Mouse (Mus musculus) forebrain, embryonic 12.5 days (tissue): ENCODE data around the gene Pheta2. TPM values are rescaled to one million over a fixed set of nuclear protein-coding genes. Genes with fewer than 3 reads are reported as not detected.

Source experiments
- ATAC-seq: fragments of 200-750 bp; cut with Nextera tagmentation; 2 replicates; pipeline ENCODE4 v1.8.0; 2017; ENCODE audit warnings: moderate TSS enrichment; ENCODE audit not compliant: low FRiP score
- H3K27ac ChIP-seq: fragments of 300-500 bp; sonication (generic); 2 replicates; pipeline ENCODE4 v1.5.1; 2016; ENCODE audit warnings: mild to moderate bottlenecking
- H3K27me3 ChIP-seq: fragments of 300-500 bp; sonication (generic); 2 replicates; pipeline ENCODE4 v1.6.1; 2016; ENCODE audit warnings: mild to moderate bottlenecking
- H3K36me3 ChIP-seq: fragments of 300-500 bp; sonication (generic); replicated peaks from 2 replicates; pipeline ENCODE4 v1.6.1; 2016; ENCODE audit warnings: mild to moderate bottlenecking
- H3K4me1 ChIP-seq: fragments of 300-500 bp; sonication (generic); 2 replicates; pipeline ENCODE4 v1.6.1; 2016
- H3K4me2 ChIP-seq: fragments of 300-500 bp; sonication (generic); 2 replicates; pipeline ENCODE4 v1.6.1; 2016; ENCODE audit warnings: mild to moderate bottlenecking, moderate library complexity
- H3K4me3 ChIP-seq: fragments of 300-500 bp; sonication (generic); replicated peaks from 2 replicates; pipeline ENCODE4 v1.5.1; 2016; ENCODE audit warnings: mild to moderate bottlenecking
- H3K9ac ChIP-seq: fragments of 300-500 bp; sonication (generic); 2 replicates; pipeline ENCODE4 v1.6.1; 2016; ENCODE audit warnings: mild to moderate bottlenecking
- H3K9me3 ChIP-seq: fragments of 300-500 bp; sonication (generic); 2 replicates; pipeline ENCODE4 v1.6.1; 2016
- WGBS: fragments of 180-500 bp; shearing (Covaris S2); methylation state at CpG from one replicate; pipeline ENCODE4 v1.1.7; 2016; 5-methylcytosine and 5-hydroxymethylcytosine counted together
- polyA plus RNA-seq: library from polyadenylated mRNA; unstranded; fragments of >200 nt; fragmentation: Nextera tagmentation; extraction: Ambion mirVana; gene quantifications from 2 replicates; pipeline ENCODE4 v1.2.1, GENCODE M21; 2016

Gene Pheta2
- 3.0 and 3.6 TPM in 2 replicates for polyA plus RNA-seq

DNA sequence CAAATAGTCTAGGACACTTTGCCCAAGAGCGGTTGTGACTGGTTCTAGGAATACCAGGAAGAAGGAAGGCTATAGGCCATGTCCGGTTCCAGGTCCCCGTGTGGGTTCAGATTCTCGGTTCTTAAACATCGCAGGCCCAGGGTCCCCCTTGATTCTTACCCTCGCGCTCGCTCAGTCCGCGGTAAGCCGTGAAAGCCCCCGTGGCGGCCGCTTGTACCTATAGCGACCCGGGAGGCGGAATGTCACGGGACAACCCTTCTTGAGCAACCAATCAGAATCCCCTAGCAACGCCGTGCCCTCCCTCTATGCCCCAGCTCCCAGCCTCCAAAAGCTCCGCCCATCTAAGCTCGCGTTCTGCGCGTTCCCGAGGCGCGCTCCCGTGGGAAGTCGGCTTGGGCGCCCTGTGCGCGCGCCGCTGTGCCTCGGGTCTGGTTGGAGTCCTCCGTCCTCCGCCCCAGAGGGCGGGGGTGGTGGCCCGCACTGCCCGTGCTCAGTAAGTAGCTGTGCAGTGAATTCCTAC, at the start of gene Pheta2, which contains the start of the genes Naga and Smdt1:
Gene Pheta2, plus strand, starts transcription at position 350 of the 520 bp plus-strand sequence.
Gene Naga, minus strand, starts transcription at position 333 of the 520 bp plus-strand sequence.
Gene Smdt1, plus strand, starts transcription at position 367 of the 520 bp plus-strand sequence.
- peak; percentile 93 for ATAC-seq
- Histone ChIP-seq H3K4me3 (peak within 1 kb of the TSS; percentile 50), H3K9ac (peak within 1 kb of the TSS; percentile 72), H3K27me3 (peaks cover 26% of the 10 kb centered on the region), H3K4me1 (peaks cover 32% of the 10 kb centered on the region), H3K4me2 (peak within 1 kb of the TSS; percentile 60), H3K9me3 (no peaks in the 10 kb centered on the region), H3K27ac (no peak within 1 kb of the TSS), H3K36me3 (peaks cover 21% of the 10 kb centered on the region; the same call in 1 of the 2 replicates)
- under 1% methylated on average over 41 of the region's 41 CpGs for WGBS

DNA sequence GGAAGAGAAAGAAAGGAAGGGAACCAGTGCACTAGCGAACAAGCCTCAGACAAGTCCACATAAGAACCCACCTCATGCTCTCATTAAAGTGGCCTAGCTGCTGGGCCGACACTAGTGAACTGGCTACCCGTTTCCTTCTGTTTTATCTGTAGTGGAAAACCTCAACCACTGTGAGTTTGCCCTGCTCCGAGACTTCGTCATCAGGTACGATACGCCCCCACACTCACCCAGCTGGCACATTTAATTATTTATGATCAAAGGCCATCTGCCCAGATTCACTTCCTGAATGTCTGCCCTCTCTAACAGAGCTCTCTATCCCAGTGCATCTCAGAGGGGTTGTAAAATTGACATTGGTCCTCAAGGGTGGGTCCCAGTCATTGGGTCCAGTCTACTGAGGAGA, 48.5 kb upstream of the Pheta2 start:
- H3K27ac ChIP-seq: no peak overlapping the region
- H3K4me3 ChIP-seq: no peak overlapping the region
- H3K4me1 ChIP-seq: peaks cover 19% of the 10 kb centered on the region
- no peak overlapping the region for H3K4me2 ChIP-seq
- no peak overlapping the region for H3K9ac ChIP-seq
- no peak for ATAC-seq
- 95% methylated on average over 7 of the region's 7 CpGs for WGBS
- H3K27me3 ChIP-seq: no peaks in the 10 kb centered on the region
- no peaks in the 10 kb centered on the region for H3K9me3 ChIP-seq
- H3K36me3 ChIP-seq: peaks cover 70% of the 10 kb centered on the region

DNA sequence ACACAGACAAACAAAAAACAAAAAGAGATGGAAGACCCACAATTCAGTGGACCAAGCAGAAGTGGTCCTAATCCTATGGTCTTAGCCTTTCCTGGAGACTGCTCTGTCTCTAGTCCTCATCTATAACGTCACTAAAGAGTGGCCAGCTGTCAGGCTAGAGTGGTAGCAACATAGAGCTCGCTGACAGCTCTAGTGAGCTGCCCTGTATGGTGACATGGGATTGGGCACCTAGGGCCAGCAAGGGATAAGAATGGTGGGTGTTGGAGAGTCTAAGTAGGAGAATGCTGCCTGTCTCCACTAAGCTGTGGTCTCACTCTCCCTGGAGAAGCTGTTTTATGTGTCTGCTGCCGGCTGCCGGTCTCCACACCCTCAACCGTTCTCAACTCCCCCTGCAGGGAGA, 45.9 kb upstream of the Pheta2 start:
- H3K4me1 ChIP-seq: peaks cover 19% of the 10 kb centered on the region
- peaks cover 44% of the 10 kb centered on the region for H3K36me3 ChIP-seq
- no peak overlapping the region for H3K9ac ChIP-seq
- no peaks in the 10 kb centered on the region for H3K27me3 ChIP-seq
- peak overlapping the region; percentile 57 for H3K27ac ChIP-seq
- H3K4me3 ChIP-seq: no peak overlapping the region
- 33% methylated on average over 5 of the region's 5 CpGs for WGBS
- no peaks in the 10 kb centered on the region for H3K9me3 ChIP-seq
- ATAC-seq: peak; percentile 59
- H3K4me2 ChIP-seq: 0 out of 2 replicates have a peak overlapping the region, but pooled peaks have one; percentile 31

DNA sequence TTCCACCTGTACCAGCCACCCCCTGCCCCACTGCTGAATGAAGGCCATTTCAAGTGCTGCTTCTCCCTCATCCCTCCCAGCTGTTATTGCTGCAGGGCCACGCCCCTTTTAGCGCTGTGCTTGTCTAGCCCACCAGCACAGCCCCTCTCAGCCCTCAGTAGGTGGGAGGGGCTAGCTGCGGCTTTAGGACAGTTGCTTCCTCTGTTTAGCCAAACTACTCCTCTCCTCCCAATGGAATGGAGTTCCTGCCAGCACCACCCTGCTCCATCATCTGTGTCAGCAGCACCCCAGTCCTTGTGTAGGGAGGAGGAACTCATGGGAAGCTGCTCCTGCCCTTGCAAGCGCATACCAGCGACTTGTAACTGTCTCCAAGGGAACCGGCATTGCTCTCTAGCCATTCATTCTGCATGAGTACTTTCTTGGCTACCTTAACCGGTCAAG, 45.5 kb upstream of the Pheta2 start:
- peak overlapping the region; percentile 31 for H3K4me2 ChIP-seq
- H3K27ac ChIP-seq: peak overlapping the region; percentile 57
- peaks cover 40% of the 10 kb centered on the region for H3K36me3 ChIP-seq
- ATAC-seq: peak; percentile 78
- H3K27me3 ChIP-seq: no peaks in the 10 kb centered on the region
- H3K4me3 ChIP-seq: 0 out of 2 replicates have a peak overlapping the region, but pooled peaks have one; percentile 3
- peaks cover 19% of the 10 kb centered on the region for H3K4me1 ChIP-seq
- WGBS: 12% methylated on average over 7 of the region's 7 CpGs
- no peaks in the 10 kb centered on the region for H3K9me3 ChIP-seq
- H3K9ac ChIP-seq: no peak overlapping the region

DNA sequence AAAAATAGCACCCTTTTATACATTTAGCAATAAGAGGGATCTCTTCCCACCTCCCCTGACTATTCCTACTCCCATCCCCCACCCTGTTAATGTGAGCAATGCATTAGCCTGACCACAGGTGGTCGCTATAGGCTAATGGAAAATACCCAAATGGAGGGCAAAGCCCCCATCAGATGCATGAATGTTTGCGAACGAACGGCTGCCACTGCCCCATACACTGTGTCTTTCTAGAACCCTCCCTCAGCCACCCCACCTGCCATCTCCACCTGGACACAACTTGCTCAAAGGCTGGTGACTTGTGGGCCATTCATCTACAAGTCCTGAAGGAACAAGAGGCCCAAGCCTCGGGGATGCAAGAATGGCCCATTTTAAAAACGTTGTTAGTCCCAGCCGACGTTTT, 44.7 kb upstream of the Pheta2 start:
- no peaks in the 10 kb centered on the region for H3K9me3 ChIP-seq
- H3K36me3 ChIP-seq: peaks cover 32% of the 10 kb centered on the region
- no peak overlapping the region for H3K9ac ChIP-seq
- H3K4me3 ChIP-seq: no peak overlapping the region
- peak; percentile 27; the same call in 1 of the 2 replicates for ATAC-seq
- no peak overlapping the region for H3K4me2 ChIP-seq
- WGBS: 50% methylated on average over 8 of the region's 8 CpGs
- peaks cover 4% of the 10 kb centered on the region; the same call in 1 of the 2 replicates for H3K27me3 ChIP-seq
- no peak overlapping the region; the same call in 1 of the 2 replicates for H3K27ac ChIP-seq
- peaks cover 19% of the 10 kb centered on the region for H3K4me1 ChIP-seq

DNA sequence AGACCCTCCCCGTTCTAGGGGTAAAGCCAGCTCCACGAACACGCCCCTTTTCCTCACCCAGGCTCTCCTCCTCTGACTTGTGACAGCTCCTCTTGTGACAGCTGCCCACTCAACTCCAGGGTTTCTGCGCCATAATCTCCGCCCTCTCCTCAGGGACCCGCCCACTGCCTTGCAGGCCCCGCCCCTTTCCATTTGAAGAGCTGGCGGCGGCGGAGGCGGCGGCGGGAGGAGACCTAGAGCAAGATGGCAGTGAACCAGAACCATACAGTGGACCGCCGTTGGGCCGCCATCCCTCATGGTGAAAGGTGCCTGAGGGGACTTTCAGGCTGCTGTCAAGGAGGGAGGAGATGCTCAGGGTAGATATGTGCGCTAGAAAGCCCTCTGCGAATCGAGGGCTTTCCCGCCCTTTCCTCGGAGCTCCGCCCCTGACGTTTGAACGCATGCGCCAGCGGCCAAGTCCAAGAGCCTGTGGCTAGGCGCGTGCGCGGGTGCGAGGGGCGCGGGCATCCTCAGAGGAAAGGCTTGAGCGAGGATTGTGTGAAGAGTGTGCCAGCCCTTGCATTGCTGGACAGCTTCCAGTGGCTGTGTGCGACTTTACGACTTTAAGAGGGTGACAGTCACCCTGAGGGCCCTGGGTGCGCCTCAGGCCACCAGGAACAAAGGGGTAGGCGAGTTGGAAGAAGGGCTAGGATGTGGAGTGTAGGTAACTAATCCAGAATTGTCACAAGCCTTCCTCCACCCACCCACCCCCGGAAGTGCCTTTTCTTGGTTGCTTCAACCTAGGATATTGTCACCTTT, 39.8 kb upstream of the Pheta2 start, which contains the start of gene Wbp2nl:
Gene Wbp2nl, plus strand, starts transcription at position 191 of the 798 bp plus-strand sequence.
- 65% methylated on average over 39 of the region's 39 CpGs for WGBS
- Histone ChIP-seq H3K4me2 (no peak within 1 kb of the TSS), H3K27ac (no peak within 1 kb of the TSS), H3K4me3 (no peak within 1 kb of the TSS), H3K27me3 (peaks cover 6% of the 10 kb centered on the region; the same call in 1 of the 2 replicates), H3K9me3 (no peaks in the 10 kb centered on the region), H3K4me1 (peaks cover 5% of the 10 kb centered on the region), H3K9ac (no peak within 1 kb of the TSS), H3K36me3 (no peaks in the 10 kb centered on the region)
- ATAC-seq: no peak

DNA sequence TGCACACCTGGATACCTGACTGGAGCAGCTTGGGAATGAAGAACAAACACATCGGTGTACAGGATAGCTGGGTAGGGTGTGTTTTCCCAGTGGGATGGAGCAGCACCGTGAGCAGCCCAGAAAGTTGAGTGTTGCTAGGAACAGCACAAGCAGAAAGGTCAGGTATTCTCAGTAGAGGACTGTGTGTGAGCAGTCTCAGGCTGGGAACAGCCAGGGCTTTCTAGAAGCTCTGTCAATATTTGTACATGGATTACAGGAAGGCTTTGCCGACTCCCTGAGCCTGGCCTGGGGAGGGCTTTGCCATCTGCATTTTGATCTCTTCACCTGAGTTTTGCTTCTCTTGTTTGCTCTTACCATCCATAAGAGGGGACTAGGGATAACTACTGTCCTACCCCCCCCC, 31.6 kb upstream of the Pheta2 start:
- no peak; the same call in 1 of the 2 replicates for ATAC-seq
- H3K9me3 ChIP-seq: no peaks in the 10 kb centered on the region
- WGBS: 76% methylated on average over 3 of the region's 3 CpGs
- H3K4me1 ChIP-seq: no peaks in the 10 kb centered on the region
- H3K4me2 ChIP-seq: no peak overlapping the region
- no peak overlapping the region for H3K9ac ChIP-seq
- no peak overlapping the region for H3K27ac ChIP-seq
- no peak overlapping the region for H3K4me3 ChIP-seq
- no peaks in the 10 kb centered on the region for H3K27me3 ChIP-seq
- no peaks in the 10 kb centered on the region for H3K36me3 ChIP-seq

DNA sequence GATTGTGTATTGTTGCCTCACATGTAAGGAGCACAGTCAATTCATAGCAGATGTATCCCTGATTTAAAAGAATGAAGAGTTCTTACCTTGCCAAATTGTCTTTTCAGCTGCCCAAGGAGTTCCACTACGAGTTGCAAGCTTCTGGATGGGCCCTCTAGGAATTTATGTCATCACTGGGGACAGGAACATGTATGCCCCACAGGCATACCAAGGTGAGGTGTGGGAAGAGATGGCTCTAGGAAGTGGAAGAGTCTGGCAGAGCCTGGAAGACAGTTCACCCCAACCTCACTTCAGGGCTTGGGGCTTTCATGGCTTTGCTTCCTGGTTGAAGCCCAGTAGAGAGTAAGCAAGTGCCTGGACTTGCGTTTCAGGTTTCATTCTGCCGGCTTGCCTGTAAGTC, 30.3 kb upstream of the Pheta2 start:
- no peaks in the 10 kb centered on the region for H3K27me3 ChIP-seq
- 88% methylated on average over 3 of the region's 3 CpGs for WGBS
- no peak overlapping the region for H3K9ac ChIP-seq
- no peak overlapping the region for H3K4me3 ChIP-seq
- no peaks in the 10 kb centered on the region for H3K9me3 ChIP-seq
- no peak overlapping the region for H3K27ac ChIP-seq
- no peaks in the 10 kb centered on the region for H3K36me3 ChIP-seq
- no peaks in the 10 kb centered on the region for H3K4me1 ChIP-seq
- ATAC-seq: no peak
- no peak overlapping the region for H3K4me2 ChIP-seq

DNA sequence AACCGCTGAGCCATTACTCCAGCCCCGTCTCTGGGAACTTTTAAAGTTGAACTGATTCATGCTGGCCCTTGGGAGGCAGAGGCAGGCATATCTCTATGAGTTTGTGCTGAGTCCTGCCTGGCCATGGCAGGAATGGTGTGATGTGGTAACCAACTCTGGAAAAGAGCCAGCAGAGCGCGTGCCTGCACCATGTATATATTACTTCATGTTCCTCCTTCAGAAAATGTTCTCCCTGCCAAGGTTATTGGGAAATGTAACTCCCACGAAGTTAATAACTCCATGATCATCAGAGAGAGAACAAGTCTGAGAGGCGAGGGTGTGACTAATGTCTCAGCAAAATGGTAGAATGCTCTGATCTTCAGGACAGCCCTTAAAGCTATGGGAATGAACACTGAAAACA, 20.9 kb upstream of the Pheta2 start:
- Histone ChIP-seq H3K9ac (no peak overlapping the region), H3K27me3 (no peaks in the 10 kb centered on the region), H3K4me3 (no peak overlapping the region), H3K27ac (no peak overlapping the region), H3K4me1 (no peaks in the 10 kb centered on the region), H3K9me3 (no peaks in the 10 kb centered on the region), H3K4me2 (no peak overlapping the region), H3K36me3 (no peaks in the 10 kb centered on the region)
- no peak for ATAC-seq
- WGBS: 89% methylated on average over 6 of the region's 6 CpGs

DNA sequence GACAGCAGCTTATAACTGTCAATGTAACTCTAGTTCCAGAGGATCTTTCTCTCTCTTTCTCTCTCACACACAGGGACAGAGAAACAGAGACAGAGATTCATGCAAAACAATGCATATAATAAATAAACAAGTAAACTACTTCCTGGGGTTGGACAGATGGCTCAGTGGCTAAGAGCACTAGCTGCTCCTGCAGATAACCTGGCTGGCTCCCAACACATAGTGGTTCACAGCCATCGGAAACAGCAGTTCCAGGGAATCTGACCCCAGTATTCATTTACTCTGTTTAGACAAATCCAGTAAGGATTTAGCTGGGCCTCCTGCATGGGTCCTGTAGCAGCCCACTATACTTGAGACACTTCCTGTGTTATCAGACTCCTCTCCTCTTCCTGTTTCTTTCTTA, 19.1 kb upstream of the Pheta2 start:
- no peak for ATAC-seq
- WGBS: 85% methylated on average over 1 of the region's 1 CpGs

DNA sequence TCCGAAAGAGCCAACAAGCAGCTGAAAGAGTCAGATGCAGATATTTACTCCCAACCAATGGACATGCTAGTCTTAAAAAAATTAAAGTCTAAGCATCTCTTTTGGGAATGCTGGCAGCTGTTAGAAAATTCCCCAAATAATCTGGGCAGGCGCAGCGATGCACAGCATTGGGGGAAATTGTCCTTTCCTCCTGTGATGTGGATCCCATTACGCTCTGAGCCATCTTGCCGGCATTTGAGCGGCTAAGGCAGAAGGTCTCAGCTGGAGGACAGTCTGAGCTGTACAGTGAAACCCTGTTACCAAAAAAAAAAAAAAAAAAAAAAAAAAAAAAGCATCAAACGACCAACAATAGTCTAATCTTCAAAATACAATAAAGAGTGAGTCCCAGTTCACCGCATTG, 16.5 kb upstream of the Pheta2 start:
- WGBS: 82% methylated on average over 8 of the region's 8 CpGs
- Histone ChIP-seq H3K36me3 (no peaks in the 10 kb centered on the region), H3K9me3 (no peaks in the 10 kb centered on the region)

More for the DNA sequence above, 19.1 kb upstream of the Pheta2 start:
- no peaks in the 10 kb centered on the region for H3K27me3 ChIP-seq
- H3K27ac ChIP-seq: no peak overlapping the region
- H3K4me3 ChIP-seq: no peak overlapping the region
- no peaks in the 10 kb centered on the region for H3K9me3 ChIP-seq
- H3K4me2 ChIP-seq: no peak overlapping the region
- no peaks in the 10 kb centered on the region for H3K36me3 ChIP-seq
- no peak overlapping the region for H3K9ac ChIP-seq
- H3K4me1 ChIP-seq: no peaks in the 10 kb centered on the region

DNA sequence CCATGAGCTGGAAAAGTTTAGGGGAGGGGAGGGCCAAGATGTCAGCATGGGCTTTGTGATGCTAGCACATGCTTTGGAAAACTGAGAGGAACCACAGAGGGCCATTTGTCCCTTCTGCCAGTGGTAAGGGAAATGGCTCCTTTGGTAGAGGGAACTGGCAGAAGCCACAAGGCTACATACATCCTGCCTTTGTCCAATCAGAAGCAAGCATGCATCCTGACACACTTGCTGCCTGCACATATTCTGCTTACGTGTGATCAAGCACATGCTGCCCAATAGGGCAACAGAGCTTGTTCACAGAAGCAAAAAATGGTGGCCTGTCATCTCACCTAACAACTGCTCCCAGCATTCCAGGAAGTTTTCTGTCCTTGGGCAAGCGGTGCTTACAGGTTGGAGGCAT, 13.4 kb upstream of the Pheta2 start:
- 80% methylated on average over 2 of the region's 2 CpGs for WGBS
- ATAC-seq: no peak
- H3K4me2 ChIP-seq: no peak overlapping the region
- no peaks in the 10 kb centered on the region for H3K9me3 ChIP-seq
- H3K27me3 ChIP-seq: no peaks in the 10 kb centered on the region
- H3K9ac ChIP-seq: no peak overlapping the region
- peaks cover 6% of the 10 kb centered on the region; the same call in 1 of the 2 replicates for H3K36me3 ChIP-seq
- no peak overlapping the region for H3K27ac ChIP-seq
- H3K4me1 ChIP-seq: no peaks in the 10 kb centered on the region
- no peak overlapping the region for H3K4me3 ChIP-seq

More for the DNA sequence above, 16.5 kb upstream of the Pheta2 start:
- no peaks in the 10 kb centered on the region for H3K4me1 ChIP-seq
- no peak overlapping the region for H3K27ac ChIP-seq
- H3K4me3 ChIP-seq: no peak overlapping the region
- H3K4me2 ChIP-seq: no peak overlapping the region
- no peaks in the 10 kb centered on the region for H3K27me3 ChIP-seq
- ATAC-seq: no peak
- H3K9ac ChIP-seq: no peak overlapping the region
